Mouse (Mus musculus): ENCODE results near the gene Ppm1a. TPM values are rescaled to one million over a fixed set of nuclear protein-coding genes. Genes with fewer than 3 reads are reported as not detected.
"Not testable (repeated sequence)": the region's sequence is repeated elsewhere in the genome, so short reads cannot be mapped to it uniquely, and the experiment has no call there.

Gene Ppm1a
- total RNA-seq, 2 experiments from 2014 or later, result 38.6 to 87.3 TPM

DNA sequence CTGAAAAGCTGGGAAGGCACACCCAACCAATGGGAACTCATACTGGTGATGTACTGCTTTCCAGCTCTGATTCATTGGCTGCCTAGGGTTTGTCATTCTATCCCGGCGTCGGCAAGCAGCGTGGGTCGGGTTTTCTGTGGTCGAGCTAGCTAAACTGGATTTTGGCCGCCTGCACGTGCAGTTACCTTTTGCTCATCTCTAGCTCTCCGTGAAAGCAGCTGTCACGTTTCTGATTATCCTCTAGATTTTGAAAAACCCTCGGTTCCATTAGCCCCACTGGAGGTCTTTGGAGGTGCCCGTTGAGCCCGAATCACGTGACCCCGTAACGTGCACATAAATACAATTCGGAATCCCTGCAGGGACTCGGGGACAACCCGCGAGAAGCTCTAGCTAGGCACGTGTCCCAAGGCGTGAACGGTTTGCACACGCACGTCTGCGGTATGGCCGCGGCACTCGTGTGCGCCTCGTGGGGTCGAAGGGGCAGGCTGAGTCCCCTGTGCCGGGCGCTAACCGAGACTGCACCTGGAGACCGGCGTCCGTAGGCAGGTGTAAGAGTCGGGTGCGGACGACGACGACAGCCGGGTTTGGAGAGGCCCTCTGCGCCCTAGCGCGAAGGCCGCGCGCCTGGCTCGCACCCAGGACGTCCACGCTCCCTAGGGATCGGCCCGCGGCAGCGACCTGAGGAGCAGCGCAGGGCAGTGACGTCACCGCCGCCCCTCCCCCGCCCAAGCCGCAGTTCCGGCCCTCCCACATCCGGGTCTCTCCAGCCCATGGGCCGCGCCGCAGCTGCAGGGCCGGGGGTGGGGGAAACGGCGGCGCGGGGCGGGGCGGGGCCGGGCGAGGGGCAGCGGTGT lies 3.3 kb downstream of the Ppm1a start:
- ATAC-seq (replicated peaks; ENCODE audit: low FRiP score, poor library complexity, severe bottlenecking), result peak; percentile 86

DNA sequence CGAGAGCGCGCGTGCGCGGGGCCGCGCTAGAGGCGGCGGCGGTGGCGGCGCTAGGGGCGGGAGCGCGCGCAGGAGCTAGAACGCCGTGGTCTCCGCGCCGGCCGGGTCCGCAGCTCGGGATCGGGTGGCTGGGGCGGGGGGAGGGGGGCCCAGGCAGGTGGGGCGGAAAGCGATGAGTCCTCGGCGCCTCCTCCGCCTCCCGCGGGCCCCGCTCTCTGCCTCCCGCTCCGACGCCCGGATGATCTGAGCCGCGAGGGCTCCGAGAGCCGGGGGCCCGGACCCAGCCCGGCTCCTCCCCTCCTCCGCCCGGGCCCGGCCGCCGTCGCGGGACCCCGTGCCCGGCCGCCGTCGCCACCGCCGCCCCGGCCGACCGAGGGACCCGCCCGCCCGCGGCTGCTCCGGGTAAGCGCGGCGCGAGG lies 4.0 kb downstream of the Ppm1a start:
- 0 out of 2 replicates have a peak, but pooled peaks have one; percentile 11 for ATAC-seq (replicated peaks; ENCODE audit: low FRiP score, poor library complexity, severe bottlenecking)

DNA sequence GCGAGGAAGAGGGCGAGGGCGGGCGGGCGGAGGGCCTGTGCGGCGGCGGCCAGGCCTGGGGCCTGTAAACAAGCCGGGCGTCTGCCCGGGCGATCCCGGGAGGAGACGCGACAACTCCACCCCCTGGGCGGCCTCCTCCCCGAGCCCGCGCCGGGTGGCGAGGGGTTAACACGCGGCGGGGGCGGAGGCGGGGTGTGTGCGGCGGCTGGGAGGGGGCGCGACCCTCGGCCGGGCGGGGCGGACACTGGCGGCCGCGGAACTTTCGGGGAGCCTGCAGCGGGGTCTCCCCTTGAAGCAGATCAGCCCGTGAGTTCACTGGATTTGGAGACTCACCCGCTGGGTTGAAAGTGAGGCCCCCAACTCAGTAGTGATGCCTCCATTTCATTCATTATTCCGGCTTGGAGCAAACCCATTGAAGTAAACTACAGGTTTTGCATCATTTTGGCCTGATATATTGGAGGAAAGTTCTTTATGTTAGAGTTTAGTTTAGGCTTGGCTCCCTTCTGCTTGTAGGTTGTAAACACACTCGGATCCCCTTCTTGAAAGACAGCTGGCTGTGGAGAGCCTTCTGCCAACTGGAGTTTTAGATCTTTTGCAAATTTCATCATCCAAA lies 4.5 kb downstream of the Ppm1a start:
- ATAC-seq (replicated peaks; ENCODE audit: low FRiP score, poor library complexity, severe bottlenecking), result peak; percentile 79

DNA sequence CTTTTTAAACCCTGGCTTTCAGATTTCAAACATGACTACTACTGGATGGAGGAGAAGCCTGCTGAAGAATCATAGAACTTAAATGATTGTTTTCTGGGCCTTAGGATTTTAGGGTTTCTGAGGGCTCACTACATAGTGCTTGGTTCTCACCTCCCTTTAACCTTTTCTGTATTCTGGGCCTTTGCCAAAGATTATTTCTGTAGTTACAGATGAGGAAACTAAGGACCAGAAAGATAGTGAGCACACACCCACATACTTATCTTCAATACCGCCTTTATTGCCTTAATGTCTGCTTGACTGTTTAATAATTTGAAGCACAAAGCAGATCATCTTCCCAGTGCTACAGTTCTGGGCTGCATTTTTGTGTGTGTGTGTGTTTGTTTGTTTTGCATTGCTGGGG lies 5.2 kb downstream of the Ppm1a start:
- ATAC-seq (replicated peaks; ENCODE audit: low FRiP score, poor library complexity, severe bottlenecking), result peak; percentile 21; the same call in 1 of the 2 replicates

DNA sequence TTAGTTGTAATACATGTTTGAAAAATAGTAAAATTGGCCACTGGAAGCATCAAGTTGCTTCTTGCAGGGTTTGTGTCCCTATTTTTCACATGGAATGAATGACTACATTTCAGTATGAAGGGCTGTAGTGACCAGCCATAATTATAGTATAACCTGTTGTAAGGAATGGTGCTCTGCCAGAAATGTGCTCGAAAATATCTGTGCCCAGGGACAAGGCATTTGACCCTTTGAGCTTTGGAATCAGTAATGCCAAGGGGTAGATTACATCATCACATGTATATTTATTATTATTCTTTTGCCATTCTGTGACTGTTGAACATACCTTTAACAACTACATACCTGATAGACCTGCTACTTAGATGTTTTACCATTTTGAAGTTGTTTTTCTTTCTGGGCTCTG lies 5.9 kb downstream of the Ppm1a start:
- no peak for ATAC-seq (replicated peaks; ENCODE audit: low FRiP score, poor library complexity, severe bottlenecking)

DNA sequence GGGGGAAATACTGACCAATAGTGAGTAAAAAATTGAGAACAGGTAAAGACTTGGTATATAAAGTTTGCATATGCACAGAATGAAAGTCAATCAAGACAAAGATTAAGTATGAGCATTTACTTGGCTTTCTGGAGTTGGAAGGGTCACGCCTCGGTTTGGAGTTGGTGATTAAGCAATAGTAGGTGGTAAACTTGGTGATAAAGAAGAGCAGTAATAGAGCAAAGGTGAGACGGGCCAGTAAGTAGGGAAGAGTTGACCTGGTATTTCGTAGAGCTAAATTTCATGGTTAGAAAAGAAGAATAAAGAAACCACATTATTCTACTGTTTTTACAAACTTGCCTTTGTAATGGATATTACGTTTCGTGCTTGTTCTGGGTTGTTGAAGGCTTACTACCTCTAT lies 10.6 kb downstream of the Ppm1a start:
- no peak for ATAC-seq (replicated peaks; ENCODE audit: low FRiP score, poor library complexity, severe bottlenecking)

DNA sequence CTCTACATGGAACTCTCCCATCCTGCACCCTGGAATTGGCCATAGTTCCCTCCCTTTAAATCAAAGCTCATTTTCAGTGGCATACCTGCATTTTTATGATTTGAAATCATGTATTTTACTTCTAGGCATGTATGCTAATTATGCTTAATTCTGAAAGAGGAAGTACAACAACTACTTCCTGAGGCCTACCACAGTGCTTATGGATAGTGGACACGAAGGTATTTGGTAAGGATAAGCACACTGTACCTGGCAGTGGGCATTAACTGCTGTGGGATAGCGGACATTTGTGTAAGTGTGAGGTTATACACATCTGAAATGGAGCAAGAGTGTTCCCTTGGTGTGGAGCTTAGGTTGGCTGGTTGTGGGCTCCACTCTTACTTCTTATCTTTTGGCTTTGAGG lies 11.0 kb downstream of the Ppm1a start:
- no peak for ATAC-seq (replicated peaks; ENCODE audit: low FRiP score, poor library complexity, severe bottlenecking)

DNA sequence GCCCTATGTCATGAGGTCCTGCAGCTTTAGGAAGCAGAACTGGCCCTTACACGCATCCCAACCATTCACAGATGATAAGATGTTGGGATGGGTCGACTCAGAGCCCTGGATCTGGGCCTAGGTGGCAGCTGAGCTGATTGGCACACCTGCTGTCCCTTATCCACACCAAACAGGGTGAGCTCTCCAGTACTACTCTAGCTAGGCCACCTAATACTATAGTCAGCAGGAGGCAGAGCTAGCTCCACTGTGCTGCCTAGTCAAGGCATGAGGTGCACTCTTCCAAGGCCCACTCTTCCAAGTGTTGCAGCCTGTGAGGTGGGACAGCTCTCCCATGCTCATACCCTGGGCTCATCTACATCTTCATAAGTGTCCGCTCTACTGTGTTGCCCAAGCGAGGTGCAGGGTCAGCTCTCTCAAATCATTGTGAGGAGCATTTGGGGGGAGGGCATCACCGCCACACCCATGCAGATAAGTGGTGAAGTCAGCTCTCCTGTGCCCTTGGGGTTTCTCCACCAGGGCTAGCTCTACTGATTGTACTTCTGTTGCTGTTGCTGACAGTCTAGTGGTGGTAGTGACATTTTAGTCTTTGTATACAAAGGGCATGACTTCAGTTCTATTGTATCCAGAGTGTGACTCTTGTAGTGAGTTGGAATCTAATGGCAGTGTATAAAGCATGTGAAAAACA lies 12.4 kb downstream of the Ppm1a start:
- peak; percentile 59 for ATAC-seq (replicated peaks; ENCODE audit: low FRiP score, poor library complexity, severe bottlenecking)

DNA sequence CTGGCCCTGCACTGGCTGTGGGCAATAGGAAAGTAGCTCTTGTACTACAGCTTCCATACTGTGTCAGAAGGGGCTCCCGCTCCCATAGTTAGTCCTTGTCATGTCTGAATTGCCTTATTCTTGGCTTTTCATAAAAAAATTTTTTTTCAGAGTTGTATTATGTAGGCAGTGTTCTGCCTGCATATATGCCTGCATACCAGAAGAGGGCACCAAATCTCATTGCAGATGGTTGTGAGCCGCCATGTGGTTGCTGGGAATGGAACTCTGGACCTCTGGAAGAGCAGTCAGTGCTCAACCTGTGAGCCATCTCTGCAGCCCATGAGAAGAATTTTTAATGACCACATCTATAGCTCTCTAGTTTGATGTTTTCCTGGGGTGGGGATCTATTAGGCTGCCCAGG lies 13.9 kb downstream of the Ppm1a start:
- no peak for ATAC-seq (replicated peaks; ENCODE audit: low FRiP score, poor library complexity, severe bottlenecking)

DNA sequence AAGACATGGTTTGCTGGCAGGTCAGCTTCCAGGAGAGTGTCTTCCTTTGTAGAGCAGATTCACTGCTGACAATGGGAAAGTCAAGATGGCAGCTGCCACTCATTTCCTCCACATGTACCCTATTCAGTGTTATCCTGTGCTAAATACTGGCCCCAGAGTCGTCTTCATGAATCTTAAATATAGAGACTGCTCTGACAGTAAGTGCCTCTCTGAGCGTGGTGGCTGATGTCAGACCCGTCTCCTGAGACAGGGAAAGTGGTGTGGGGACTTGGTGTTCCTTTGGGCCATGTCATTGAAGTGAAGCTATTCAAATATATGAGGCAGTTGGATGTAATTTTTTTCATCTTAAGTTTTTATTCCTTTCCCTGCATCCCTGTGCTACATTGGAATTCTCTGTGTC lies 14.5 kb downstream of the Ppm1a start:
- no peak for ATAC-seq (replicated peaks; ENCODE audit: low FRiP score, poor library complexity, severe bottlenecking)

DNA sequence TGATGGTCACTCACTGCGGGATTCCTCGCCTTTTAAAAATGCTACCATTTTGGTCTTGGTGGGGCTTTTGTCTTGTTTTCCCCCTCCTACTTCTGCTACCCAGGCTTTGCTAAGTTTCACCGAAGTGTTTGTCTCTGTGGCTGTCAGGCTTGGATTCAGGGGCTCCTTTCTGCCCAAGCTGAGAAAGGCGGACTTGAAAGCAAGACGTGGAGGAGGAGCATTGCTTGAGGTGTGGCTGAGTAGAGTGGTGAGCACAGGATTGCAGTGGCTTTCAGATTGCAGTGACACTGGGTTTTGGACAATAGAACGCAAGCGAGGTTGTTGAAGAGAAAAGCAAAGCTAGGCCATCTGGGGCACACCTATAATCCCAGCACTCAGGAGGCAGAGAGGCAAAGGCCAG lies 16.7 kb downstream of the Ppm1a start:
- no peak for ATAC-seq (replicated peaks; ENCODE audit: low FRiP score, poor library complexity, severe bottlenecking)

DNA sequence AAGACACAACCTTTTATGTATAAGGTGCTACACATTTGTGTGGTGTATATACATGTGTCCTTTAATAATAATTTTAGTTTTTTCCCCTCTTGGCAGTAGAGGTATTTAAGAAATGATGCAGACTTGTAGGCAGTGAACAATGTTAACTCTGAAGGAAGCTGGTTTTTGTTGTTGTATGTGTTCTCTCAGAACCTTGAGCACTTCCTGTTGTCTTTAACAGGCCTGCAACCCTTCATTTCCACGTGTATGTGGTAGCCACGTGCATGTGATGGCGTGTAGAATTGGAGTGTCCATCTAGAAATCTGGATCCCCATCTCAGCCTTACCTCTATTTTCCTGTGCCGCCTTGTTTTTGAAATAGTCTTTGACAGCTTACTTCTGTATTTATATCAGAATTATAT lies 20.0 kb downstream of the Ppm1a start:
- no peak for ATAC-seq (replicated peaks; ENCODE audit: low FRiP score, poor library complexity, severe bottlenecking)

DNA sequence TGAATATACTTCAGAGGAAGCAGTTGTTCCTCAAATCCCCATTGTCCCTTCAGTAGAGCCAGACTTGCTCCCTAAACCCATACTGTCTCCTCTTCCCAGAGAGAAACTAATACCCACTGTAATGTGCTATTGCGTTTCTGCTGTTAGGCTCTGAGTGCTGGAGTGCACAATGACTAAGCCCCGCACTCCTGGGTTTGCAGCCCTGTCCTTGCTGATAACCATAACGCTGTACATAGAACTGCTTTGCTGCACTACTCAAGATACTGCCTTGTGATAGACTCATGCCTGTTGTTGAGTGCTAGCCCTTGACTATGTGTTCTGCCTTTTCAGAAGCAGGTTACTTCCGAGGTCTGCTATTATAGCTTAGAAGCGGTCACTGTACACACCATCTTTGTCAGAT lies 22.9 kb downstream of the Ppm1a start:
- peak; percentile 58; the same call in 1 of the 2 replicates for ATAC-seq (replicated peaks; ENCODE audit: low FRiP score, poor library complexity, severe bottlenecking)

DNA sequence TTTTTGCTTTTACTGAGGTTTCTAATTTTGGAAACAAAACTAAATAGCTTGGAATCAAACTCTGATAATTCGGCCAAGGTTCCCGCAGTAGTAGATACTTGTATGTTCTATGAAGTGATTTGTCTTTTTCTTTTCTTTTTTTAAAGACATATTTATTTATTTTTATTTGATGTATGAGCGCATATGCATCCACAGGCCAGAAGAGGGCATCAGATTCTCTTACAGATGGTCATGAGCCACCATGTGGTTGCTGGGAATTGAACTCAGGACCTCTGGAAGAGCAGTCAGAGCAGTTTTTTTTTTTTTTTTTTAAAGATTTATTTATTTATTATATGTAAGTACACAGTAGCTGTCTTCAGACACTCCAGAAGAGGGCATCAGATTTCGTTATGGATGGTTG lies 25.5 kb downstream of the Ppm1a start:
- ATAC-seq (replicated peaks; ENCODE audit: low FRiP score, poor library complexity, severe bottlenecking), result not testable (repeated sequence)

DNA sequence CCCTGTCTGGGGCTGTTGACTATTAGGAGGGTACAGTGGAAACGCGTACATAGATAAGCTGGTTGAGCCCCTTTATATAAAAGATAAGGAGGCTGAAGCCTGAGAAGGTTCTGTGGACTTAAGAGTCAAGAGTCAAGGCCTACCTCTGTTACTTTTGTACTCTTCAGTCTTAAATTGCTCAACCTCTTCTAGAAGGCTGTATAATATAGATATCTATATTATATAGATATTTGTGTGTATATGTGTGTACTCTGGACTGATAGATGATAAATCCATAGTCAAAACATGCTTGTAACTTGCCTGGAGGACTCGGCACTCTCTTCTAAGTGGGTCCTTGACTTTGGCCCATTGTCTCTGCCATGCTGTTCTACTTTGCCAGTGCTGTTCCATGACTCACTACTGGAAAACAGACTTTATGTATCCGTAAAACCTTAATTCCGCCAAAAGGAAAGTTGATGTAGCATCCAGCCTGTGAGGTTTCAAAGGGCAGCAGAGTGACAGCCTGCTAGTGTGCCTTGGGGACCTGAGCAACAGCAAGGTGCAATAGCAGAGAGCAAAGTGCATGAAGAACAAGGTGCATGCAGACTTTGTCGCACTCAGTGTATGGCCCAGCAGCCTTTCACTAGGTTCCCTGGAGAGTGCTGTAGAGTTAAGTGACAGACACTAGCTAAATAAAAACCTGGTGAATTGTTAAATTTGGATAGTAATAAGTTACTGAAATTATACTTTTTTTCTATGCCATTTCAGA lies 28.1 kb downstream of the Ppm1a start:
- ATAC-seq (replicated peaks; ENCODE audit: low FRiP score, poor library complexity, severe bottlenecking), result no peak

DNA sequence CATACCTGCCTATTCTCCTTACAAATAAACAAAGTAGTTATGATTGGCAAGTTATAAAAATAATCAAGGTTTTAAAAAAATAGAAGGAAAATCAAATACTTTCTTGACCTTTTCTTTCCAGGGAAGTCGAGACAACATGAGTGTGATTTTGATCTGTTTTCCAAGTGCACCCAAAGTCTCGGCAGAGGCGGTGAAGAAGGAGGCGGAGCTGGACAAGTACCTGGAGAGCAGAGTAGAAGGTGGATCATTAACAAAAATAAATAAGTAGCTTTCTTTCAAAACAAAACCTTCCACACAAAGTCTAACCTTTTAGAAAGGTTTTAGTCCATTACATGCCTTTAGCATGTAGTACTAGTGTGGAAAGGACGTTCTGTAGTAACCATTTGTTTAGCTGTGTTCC lies 29.3 kb downstream of the Ppm1a start:
- no peak for ATAC-seq (replicated peaks; ENCODE audit: low FRiP score, poor library complexity, severe bottlenecking)

DNA sequence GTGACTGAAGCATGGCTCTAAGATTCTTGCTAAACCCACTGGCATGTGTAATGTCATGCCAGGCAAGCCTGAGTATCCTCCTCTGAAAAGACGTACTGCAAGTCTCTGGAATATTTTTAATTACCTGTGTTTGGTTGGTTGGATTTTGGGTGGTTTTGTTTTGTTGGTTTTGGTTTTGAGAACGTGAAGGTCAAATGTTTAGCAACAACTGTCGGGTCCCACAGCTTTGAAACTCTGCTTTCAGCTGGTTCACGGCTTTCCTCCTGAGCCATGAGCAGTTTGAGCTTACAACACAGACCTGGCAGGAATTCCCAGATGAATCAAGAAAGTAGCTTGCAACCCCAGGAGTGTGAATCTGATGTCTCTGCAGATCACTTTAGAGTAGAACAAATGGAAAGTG lies 29.7 kb downstream of the Ppm1a start:
- no peak for ATAC-seq (replicated peaks; ENCODE audit: low FRiP score, poor library complexity, severe bottlenecking)

DNA sequence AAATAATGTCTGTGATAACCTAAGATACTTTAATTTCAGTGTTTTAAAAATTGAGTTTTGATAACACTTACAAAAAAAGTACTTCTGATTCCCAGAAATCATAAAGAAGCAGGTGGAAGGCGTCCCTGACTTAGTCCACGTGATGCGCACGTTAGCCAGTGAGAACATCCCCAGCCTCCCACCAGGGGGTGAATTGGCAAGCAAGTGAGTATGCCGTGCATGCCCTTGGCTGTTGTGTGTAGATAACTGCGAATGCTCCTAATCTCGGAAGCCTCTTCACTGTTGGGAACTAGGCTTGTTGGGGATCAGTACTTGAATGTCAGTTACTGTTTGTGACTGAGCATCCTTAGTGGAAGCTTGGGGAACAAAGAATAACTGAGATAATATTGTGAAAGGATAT lies 33.3 kb downstream of the Ppm1a start:
- peak; percentile 98 for ATAC-seq (replicated peaks; ENCODE audit: low FRiP score, poor library complexity, severe bottlenecking)

DNA sequence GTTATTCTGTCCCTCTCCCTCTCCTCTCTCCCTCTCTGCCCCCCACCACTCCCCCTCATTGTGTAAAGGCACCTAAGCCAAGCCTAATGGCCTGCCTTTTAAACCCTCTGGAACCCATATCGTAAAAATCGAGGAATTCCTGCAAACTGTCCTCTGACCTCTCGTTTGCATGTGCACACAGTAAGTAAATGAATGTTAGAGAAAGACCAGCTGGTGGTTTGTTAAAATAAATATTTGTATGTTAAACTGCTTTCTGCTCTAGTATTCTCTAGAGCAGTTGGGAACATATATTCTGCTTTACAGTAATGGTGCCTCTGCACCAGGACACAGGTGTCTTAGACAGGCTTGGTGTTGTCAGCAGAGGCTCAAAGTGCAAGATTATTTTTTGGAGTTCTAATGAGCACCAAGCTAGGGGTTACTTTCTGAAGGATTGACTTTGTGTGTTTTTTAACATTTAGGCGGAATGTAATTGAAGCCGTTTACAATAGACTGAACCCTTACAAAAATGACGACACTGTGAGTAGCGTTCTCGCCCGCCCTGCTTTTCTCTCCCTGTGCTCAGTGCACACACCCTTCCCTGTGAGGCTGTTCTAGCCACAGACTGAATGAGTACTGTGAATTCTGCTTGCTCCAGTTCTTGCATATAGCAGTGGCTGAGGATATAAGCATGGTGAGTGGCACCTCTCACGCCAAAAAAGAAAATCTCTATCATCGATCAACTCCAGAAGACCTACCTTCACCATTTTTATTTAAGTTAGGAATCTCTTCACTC lies 35.3 kb downstream of the Ppm1a start:
- ATAC-seq (replicated peaks; ENCODE audit: low FRiP score, poor library complexity, severe bottlenecking), result no peak

All from erythroblast, adult 5-6 weeks (primary cell).